Mouse (Mus musculus) cerebellum, adult 9-10 months (tissue): ENCODE results near the gene Erlec1.

Source experiments
- DNase-seq: peaks from one replicate; pipeline ENCODE4 v3.0.0; 2022

The Erlec1 gene

DNA sequence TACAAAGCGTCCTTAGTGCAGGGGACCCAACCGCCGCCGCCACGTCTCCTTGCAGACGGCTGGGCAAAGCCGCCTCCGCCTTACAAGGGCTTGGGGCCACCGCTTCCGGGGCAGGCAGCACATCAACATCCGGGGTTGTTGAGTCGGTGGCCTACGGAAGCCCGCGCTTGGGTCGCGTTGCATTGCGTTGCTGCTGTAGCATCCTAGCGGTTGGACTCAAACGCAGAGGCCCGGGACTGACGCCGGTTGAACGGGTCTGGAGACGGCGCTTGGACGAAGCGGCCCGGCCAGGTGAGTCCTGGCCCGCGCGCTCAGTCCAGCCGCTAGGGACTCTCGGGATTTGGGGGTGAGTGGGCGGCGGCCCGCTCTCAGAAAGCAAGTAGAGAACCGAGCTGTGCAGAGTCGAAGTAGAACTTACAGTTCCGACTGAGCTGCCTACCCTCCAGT, at the start of gene Erlec1:
Gene Erlec1, minus strand, starts transcription at position 57 of the 447 bp plus-strand sequence.
- peak; percentile 83 for DNase-seq

DNA sequence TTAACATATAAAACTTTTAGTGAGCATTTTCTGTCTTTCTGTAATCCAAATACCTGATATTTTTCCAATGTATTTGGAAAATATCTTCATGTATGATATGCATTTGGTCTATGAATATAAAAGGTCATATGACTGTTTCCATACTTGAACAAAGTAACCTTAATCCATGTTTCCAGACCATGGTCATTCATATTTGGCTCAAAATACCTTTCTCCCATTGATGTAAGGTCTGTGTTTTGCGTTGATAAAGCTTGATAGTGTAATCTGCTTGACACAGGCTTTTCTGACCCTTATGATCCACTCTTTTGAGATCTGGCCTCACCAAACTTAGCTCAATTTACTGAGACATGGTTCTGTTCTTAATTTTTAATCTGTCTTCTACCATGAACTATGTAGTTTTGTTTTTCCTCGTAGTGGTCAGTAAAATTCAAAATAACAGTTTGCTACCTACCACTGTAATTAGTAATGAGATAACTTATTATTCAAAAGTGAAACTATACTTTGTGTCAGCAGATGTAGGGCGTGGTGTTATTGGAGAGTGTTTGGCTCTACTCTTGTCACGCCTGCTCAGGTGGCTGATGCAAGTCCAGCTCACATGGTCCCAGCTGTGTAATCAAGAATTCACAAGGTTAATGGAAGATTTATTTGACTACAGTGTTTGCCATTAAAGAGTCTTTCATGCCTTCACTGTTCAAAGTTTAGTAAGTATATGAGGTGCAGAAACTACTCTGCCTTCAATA, 47.2 kb upstream of the Erlec1 start:
- DNase-seq = no peak

DNA sequence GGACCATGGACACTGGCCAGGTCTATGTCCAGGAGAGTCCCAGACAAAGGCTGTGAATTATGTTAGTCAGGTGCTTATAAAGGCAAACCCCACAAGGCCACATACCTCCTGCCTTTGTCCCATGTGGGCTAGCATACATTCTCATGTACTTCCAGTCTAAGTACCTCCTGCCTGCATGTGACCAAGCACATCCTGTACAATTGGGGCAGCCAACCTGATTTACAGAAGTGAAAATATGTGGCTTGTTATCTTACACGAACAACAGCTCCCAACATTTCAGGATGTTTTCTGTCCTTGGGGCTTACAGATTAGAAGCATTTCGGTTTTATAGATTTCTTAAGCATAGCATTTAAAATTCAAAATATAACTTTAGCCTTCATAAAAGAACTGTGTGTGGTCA, 45.9 kb upstream of the Erlec1 start:
- DNase-seq = no peak

DNA sequence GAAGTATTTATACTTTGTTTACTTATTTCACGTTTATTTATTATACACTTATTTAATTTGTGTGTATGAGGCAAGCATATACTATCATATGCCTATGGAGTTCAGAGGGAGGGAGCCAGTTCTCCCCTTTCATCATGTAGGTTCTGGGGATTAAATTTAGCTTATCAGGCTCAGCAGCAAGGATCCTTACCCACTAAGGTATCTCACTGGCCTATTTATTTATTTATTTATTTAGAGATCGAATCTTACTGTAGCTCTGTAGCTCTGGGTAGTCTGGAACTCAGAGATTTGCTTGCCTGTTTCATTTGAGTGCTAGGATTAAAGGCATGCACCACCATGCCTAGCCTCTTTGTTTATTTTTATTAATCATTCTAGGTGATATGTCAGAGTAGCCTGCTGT, 44.6 kb upstream of the Erlec1 start:
- no peak for DNase-seq

DNA sequence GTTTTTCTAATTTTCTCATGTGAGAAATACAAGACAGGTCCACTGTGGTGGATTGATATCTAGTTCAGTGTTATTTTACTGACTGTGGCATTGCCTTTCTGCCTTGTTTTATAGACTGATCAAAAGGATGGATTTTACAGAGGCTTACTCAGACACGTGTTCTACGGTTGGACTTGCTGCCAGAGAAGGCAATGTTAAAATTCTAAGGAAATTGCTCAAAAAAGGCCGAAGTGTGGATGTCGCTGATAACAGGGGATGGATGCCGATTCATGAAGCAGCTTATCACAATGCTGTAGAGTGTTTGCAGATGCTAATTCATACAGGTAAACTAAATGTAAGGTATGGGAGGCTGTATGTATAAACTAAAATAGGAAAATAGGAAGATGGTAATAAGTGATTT, 44.1 kb upstream of the Erlec1 start:
- DNase-seq = no peak

DNA sequence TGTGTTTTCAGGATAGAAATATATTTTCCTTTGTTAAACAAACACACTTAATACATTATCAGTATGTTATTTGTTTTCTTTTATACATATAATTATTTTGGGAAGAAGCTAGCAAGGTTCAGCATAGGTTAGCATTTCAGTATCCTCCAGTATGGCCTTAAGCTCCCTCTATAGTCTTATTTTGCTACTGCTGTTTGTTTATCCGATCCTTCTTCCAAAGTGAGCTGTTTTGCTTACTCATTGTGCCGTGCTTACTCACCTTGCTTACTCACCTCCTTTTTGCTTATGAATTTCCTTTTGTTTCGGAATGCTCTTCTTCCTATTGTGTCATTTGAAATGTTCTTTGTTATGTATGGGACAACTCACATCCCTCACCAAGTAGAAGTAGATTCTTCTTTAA, 42.5 kb upstream of the Erlec1 start:
- no peak for DNase-seq

DNA sequence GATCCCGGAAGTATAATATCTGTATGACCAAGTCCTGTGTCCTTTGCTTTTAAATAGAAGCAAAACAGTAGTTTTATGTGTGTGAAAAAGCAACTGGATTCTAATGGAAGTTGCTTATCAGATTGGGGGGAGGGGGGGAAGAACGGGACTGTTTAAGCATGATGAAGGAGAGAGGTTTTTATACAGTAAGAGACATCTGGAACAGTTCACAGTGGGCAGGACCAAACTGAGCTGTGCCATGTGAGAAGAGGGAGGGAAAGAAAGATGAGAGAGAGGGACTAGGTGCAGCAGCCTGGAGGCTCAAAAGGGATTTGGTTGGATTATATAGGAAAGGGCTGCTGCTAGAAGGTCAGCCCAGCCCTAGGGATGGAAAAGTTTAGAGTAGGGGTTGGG, 32.5 kb upstream of the Erlec1 start:
- no peak for DNase-seq

DNA sequence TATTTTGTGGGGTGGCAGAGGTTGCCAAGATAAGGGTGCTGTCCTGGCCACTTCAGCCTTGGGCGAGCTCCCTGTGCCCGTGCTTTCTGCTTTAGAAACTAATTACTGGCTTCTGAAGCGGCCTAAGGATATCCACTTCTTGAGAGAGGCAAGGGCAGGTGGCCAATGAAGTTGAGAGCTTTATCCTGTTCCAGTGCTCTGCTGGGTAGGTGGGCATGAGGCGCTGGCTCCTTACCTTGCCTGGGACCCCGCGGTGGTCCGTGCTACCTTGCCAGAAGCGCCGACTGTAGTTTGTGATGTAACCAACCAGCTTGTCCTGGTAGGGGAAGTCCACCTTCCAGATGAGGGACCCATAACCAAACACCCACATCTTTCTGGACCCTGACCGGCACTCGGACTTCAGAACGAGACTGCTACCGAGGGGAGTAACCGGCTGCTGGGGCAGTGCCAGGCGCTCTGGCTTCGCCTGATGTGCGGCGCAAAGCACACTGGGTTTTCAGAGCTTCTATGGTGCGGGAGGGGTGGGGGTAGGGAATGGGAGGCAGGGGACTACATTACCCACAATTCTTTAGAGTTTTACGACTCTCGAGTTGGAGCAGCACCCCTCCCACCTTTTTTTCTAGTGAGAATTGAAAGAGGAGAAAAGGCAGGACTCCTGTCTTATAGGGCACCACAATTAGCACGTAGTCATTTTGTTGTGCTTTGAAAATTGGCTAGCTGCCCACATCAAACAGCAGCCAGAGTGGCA, 31.9 kb upstream of the Erlec1 start, which contains the start of gene Chac2:
Gene Chac2, minus strand, starts transcription at position 474 of the 748 bp plus-strand sequence.
- peak; percentile 87 for DNase-seq

DNA sequence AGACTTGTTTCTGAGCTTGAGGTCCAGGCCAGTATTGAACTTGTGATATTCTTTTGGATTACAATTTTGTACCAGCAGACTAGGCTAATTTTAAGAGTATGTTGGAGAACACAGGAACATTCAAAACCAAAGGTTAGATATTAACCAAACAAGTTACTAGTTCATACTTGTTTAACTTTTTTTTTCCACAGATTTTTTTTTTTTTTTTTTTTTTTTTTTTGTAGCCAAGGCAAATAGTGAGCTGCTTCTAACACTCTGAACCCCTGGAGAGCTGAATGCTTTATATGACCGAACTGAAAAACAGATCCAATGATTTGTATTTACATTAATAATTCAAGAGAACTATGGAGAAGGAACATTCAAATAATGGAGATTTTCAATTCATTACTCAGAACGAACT, 31.1 kb upstream of the Erlec1 start:
- no peak for DNase-seq

DNA sequence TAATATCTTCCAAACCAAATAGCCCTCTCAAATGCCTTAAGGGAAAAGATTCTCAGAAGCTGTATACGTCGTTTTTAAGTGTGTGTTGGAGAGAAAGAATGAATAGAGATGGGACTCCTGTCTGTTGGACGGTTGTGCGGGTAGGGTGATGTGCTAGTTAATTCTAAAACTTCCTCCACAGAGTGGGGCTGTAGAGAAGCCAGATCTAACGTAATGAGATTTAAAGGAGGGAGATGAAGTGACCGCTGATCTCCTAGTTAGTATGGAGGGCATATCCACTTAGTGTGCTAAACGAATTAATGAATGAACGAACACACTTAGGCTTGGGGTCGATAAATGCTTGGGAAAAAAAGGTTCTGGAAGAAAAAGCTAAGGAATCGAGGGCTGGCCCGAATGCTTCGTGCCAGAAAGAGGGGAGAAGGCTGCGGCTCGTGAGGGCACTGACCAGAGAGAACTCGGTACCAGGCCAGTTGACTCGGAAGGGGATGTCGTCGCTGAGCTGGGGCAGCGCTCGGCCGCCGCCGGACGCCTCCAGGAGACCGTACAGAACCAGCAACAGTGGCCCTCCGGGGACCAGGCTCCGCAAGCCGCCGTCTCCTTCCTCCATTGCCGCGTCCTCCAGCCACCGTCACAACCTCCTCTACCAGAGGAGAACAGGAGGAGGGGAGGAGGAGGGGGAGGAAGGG, 523 bp downstream of the Erlec1 start:
- DNase-seq = peak; percentile 65

DNA sequence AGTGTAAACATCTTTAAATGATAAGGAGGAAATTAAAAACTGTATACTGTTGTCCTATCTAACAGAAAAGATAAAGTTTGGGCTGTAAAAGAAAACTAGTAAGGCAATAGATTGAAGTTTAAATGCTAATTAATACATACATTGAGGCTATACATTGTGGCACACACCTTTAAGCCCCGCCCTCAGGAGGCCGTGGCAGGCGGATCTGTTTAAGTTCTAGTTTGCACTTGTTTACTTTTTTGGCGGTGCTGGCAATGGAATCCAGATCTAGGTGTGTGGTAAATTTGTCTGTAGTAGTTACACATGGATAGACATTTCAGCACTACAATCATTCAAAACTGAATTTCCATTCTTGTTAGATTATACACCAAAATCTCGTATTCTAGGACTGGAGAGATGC, 1.3 kb downstream of the Erlec1 start:
- peak; percentile 26 for DNase-seq

DNA sequence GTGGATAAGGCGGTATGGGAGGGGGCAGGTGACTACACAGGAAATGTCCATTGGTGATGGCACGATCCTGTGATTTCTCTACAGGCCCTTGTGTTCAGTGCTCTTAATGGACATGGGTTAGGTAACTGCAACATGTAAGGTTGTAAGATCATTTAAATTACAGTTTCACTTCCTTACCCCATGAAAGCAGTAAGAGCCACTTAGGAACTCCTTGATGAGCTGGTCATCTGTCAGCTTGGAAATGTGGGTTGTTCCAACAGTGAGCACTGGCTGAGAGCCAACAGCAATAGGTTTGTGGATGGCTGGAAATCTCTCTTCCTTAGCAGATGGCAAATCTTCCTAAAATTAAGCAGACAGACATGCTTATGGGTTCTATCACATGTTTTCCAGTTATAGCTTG, 10.6 kb downstream of the Erlec1 start:
- peak; percentile 89 for DNase-seq

DNA sequence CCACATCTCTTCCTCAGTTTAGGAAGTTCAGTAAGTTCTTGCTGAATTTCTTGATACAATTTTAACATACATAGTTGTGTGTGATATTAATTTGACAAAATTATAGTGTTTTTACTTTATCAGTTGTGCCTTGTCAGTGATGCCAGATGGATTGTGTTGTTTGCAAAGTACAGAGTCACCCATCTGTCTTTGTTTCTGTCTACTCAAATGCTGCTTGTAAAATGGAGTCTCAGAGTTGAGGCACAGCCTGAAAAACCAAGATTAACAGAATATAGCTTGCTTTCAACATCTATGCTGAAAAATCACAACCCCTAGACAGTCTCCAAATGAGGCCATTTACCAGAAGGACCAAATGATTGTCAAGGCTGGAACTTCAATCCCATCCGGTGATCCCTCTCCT, 25.6 kb downstream of the Erlec1 start:
- no peak for DNase-seq

DNA sequence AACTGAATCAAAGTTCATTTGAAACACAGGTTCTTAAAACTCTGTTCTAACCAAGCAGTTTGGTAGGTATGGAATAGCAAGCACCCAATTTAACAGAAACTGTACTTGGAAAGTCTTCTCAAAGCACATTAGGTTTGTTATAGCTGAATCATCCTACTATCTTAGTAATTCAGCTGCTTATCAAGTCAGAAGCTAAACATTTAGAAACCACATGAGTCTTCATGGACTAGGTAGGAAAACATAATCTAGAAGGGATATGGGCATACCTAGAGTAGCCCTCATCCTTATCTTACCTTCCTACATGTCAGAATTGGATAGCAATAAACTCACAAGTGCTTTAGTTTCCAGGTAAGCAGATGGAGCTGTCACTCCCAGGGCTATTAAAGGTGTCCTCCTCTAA, 26.1 kb downstream of the Erlec1 start:
- DNase-seq = no peak

DNA sequence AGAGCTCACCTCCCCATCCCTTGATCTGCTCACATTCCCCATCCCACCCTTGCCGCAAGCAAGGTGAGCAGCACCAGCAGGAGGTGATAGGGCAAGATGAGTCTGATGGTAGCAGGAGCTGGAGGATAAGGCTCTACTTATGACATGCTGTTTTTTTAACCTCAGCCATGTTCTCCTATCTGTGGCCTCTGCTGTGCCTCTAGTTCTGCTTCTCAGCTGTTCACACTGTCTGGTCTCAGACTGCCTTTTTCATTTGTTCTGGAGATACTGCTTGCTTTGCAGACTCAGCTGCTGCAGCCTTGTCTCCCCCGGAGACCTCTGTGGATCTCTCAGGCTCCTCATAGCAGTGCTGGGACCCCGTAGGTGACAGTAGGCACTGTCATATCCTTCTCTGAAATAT, 30.9 kb downstream of the Erlec1 start:
- DNase-seq = no peak

DNA sequence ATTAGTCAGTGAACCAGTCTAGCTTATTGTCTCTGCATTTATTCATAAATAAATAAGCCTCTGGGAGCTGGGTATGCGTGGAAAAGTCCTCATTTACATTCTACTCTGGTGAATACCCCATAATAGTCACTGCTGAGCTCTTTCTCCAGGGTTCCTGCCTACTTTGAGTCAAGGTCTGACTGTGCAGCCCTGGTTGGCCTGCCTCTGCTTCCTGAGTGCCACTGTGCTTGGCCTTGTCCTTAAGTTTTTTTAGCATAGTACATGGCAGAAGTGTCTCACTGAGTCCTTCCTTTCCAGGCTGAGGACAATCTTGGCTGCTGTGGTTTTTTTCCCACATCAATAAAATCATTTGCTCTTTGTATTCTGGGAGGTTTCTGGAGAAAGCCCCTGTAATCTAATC, 33.5 kb downstream of the Erlec1 start:
- no peak for DNase-seq

DNA sequence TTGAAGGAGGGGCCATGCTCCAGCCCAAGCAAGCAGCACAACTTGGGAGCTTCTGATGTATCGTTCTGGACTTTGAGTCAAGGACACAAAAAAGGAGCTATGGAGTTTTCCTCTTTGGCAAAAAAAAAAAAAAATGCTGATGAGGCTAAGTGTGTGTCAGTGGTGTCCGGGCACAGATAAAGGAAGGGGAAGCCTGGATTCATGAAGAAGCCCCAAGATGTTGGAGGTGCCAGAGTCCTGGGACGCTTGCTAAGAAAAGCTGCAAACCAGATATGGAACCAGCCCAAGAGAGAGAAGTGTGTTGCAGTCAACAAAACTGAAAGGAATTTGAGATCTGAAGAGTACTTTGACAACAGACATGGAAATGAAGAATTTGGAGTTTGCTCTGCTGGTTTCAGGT, 41.8 kb downstream of the Erlec1 start:
- DNase-seq = no peak

DNA sequence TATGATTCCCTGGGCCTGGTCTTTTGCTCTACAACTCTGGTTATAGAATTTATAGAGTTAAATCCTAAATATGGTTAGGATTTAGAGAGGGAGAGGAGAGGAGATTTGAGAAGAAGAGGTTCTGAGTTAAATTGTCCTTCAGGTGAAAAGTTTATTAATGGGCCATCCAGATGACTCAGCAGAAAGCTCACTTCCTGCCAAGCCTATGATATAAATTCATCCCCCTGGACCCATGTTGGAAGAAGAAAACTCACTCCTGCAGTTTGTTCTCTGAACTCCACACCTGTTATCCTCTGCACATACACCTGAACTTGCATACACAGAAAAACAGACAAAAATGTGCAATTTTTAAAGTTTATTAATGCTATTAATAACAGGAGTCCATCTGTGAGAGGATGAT, 54.8 kb downstream of the Erlec1 start:
- DNase-seq = no peak

DNA sequence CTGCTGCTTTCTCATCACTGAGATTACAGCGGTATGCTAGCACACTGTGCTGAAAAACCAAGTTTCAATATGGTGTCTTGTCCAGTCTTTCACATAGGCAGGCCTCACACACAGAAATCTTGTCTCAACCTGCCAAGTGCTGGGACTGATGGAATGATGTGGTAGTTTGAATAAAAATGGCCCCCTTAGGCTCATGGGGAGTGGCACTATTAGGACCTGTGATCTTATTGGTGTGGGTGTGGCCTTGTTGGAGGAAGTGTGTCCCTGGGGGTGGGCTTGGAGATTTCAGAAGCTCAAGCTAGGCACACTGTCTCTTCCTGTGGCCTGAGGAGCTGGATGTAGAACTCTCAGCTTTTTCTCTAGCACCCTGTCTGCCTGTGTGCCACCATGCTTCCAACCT, 57.9 kb downstream of the Erlec1 start:
- no peak for DNase-seq

DNA sequence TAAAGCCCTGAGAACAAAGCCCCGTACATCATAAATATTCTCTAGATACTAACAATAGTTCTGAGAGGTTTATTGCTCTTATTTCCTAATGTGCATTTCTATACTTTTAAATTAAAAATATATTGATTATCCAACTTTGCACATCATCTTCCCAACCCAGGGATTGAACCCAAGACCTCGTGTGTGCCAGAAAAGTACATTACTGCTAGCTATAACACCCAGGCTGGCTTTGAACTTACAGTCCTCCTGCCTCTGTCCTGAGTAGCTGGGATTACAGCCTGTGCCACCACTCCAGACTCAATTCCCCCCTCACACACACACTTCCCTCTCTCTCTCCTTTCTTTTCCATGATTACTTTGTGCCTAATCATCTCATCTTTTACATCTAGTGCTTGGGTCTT, 66.0 kb downstream of the Erlec1 start:
- DNase-seq = no peak

DNA sequence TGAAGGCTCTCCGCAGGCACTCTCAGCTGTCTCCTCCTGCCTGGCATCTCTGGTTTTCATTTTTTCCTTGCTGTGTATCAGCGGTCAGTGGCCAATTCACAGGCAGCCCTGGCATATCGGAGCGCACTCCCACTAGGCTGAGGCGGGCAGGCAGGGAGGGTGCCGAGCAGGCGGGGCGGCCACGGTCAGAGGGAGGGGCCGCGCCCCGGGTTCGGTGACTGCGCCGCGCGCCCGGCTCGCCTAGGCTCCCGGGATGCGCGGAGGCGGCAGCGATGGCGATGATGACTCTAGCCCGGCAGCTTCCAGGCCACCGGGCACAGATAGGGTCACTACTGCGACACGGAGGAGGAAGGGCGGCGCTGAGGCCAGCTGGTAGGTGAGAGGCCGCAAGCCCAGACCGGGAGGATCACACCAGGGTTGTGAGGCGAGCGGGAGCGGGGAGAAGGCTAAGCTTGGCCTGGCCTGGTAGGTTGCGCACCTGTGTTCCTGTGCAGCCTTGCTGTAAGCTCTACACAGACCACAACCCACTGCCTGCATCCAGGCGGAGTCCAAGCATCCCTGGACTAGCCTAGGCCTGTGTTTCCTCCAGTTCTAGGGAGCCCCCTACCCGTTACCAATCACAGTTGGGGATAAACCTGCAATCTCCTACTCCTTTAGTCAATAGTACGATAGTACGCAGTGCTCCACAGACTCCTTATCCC, 68.8 kb downstream of the Erlec1 start, which contains the start of the genes Gpr75 and Asb3:
Gene Gpr75, plus strand, starts transcription at position 188 of the 701 bp plus-strand sequence.
Gene Asb3, plus strand, starts transcription at position 246 of the 701 bp plus-strand sequence.
- DNase-seq = peak; percentile 87
